Mouse (Mus musculus): Measurements from ENCODE around the gene Macrod2.
A peak's percentile ranks its signal among the peaks of the same experiment; 100 is the strongest.

Gene Macrod2

GRCm38 (mm10) chr2:141091320-141091719 is 696.2 kb downstream of the Macrod2 start:
- DNase-seq, result no peak

DNA sequence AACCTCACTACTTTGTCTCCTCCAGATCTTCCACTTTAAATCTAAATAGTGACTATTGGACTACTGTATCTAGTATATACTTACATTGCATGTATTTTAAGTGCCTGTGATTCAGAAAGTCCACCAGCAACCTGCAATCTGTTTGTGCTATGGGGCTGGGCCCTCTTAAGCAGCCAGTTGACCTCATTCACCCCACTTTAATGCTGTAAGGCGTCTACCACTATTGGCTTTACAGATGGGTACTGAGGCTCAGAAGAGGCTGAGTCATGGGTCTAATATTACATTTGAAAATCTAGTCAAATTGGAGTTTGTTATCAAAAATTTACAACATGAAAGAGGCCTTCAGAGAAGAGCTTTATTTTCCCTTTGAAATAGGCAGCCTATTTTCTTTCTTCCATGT is 722.5 kb downstream of the Macrod2 start:
- DNase-seq, result no peak

- no peak for DNase-seq
Observed at GRCm38 (mm10) chr2:141123875-141124274, 728.8 kb downstream of the Macrod2 start.

GRCm38 (mm10) chr2:141125638-141126037 is 730.5 kb downstream of the Macrod2 start:
- DNase-seq, result no peak

GRCm38 (mm10) chr2:141142266-141142665 is 747.2 kb downstream of the Macrod2 start:
- DNase-seq, result no peak

- peak; percentile 10 for DNase-seq
Observed at GRCm38 (mm10) chr2:141152011-141152772, 757.1 kb downstream of the Macrod2 start.

- DNase-seq, result peak; percentile 75
Observed at GRCm38 (mm10) chr2:141155972-141156371, 760.9 kb downstream of the Macrod2 start.

GRCm38 (mm10) chr2:141156979-141157593 is 762.0 kb downstream of the Macrod2 start:
- DNase-seq, result no peak

DNA sequence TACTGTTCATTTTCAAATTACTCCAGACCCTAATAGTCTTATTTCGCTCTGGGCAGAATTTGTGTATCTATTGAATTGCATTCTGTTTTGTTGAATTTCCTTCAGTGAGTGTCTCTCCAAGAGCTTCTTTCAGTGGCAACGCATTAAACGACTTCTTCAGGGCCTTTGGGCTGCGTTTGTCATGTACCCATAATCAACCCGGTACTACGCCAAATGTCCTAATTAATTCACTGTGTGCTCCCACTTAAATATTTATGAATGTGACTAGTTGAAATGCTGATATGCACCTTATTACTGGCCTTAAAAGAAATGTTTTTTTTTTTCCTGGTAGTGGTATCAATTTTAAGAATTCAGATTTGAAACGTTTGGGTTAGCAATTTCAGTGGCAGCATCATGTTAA is 763.1 kb downstream of the Macrod2 start:
- DNase-seq, result no peak

- DNase-seq, result no peak
Observed at GRCm38 (mm10) chr2:141163918-141164317, 768.8 kb downstream of the Macrod2 start.

- no peak for DNase-seq
Observed at GRCm38 (mm10) chr2:141169586-141169985, 774.5 kb downstream of the Macrod2 start.

DNA sequence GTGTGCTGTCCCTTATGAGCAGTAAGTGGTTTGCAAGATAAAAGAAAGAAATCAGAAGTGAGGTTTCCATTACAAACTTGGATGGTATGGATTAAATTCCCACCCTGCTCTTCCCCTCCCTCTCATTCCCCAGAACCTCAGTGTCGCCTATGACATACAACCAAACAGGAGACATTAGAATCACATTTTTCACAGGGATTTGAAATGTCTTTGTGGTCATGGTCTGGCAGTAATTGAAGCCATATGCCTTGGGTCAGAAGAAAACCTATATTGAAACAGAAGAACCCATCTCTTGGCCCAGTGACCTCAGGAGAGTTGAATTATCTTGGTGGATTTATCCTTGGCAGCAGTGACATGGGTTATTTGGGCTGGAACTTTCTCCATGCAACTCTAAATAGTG is 778.1 kb downstream of the Macrod2 start:
- no peak for DNase-seq

DNA sequence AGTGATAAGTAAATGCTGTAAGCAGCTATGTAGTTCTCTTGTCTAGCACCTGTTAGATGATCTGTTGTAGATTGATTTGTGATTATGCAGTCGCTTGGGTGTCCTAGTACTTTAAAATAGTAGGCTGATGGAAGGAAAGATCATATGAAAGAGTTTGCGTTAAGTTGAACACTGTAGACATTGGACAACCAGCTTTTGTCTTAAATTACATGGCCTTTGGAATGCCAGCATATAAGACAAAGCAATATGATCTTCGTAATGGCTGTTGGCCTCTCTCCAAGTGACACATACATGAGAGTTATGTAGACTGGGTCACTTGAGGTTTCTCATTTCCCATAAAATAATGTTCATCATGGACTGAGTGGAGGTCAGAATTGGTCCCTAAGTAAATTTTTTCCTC is 778.5 kb downstream of the Macrod2 start:
- DNase-seq, result no peak

- no peak for DNase-seq
Observed at GRCm38 (mm10) chr2:141180656-141181055, 785.5 kb downstream of the Macrod2 start.

DNA sequence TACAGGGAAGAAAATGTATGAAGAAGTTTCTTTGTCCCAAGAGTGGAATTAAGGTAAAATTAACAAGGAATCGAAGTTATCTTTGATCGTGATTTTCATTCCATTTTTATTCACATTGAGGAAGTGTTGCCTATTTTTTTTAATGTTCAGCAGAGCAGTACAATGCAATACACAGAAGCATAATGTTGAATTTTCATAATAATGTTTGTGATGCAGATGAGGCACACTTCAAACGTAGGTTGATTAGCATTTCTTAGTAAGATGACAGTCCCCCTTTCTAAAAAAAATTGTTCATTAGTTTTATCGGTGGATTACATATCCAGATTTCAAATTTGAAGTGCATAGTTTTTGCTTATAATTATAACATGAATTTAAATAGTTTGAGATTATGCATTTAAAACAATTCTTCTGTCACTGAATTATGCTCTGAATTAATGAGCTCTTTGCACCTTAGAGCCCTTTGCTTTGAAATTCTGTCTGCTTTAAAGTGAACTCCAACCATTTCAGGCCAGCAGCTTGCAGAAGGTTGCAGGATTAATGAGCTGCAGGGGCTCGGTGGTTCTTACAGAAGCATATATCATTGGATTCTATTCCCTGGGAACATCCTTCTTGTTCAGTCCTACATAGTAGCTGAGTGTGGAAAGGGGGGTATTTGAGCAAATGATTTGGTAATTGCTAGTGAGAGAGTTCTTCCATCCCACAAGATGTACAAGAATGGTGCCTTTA is 787.1 kb downstream of the Macrod2 start:
- no peak for DNase-seq

- no peak for DNase-seq
Observed at GRCm38 (mm10) chr2:141194476-141194875, 799.4 kb downstream of the Macrod2 start.

- DNase-seq, result no peak
Observed at GRCm38 (mm10) chr2:141200481-141200880, 805.4 kb downstream of the Macrod2 start.

DNA sequence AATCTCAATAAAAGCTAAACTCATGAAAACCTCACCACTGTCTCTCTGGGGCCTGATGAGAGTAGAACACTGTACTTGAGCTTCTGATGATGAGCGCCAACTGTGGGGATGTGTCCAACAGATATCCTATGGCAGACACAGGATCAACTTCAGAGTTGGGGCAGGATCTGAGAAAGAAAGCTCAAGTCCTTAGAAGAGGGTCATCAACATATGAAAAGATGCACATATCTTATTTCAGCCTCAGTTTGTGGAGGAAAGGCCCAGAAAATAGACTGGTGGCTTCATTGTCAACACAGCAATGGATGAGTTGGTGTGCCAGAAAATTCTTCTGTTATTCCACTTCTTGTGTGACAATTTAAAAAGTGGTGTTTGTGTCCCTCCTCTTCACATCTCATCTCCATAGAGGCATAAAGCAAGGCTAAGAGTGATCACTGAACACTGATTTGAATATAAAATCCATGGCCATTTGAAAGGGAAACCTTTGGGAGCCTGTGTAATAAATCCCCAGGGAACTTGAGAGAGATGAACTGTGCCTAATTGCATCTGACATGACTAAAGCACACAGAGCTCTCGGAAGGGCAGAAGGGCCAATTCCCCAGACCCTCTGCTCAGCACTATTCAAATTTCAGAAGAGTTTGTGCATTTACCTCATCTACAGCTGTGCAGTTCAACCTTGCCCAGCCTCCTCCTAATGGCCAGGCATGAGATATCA is 806.4 kb downstream of the Macrod2 start:
- DNase-seq, result no peak

DNA sequence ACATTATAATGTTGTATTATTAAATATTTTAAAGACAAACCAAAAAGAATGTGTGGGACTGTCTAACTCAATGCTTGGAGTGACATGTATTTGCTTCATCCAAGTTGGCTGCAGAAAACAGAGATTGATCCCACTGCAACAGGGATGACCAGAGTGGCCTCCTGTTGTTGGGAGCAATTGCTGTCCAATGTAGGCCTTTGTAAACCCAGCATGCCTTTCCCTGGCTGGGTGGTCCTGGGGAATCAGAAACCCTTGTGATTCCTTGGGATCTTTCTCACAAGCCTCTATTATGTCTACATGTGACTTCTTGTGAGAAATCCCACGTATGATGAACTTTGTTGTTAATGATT is 806.9 kb downstream of the Macrod2 start:
- DNase-seq, result no peak

DNA sequence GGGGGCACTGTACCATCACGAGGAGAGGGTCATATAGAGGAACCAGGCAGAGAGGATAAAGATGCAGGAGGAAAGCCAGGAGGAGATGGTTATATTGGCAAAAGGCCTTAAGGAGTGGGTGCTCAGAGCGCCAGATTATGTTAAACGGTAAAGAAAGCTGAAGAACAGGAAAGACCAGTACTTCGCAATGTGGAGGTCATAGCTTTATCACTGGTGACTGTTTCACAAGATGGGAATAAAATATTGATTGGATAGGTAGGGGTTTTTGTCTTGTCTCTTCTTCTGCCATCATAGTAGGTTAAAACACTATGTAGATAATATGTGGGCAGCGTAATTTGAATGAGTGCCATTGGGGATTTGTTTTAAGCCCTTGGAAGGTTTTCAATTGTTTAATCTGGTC is 816.2 kb downstream of the Macrod2 start:
- DNase-seq, result no peak

DNA sequence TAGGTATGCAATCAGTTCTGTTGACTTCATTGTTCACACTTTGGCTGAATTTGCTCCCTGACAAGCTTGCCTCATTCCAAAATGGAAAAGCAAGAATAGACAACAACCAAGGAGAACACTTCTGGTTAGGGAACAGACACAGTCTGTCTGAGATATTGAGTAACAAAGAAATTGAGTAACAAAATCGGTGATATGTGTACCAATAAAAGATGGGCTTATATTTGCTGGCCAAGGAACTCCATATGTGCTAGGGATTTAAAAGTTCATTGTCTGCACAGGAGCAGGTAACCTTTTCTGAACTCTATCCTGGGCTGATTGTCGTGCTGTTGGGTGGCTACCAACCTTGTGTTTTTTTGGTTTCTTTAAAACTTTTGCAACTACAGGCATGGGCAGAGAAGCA is 817.2 kb downstream of the Macrod2 start:
- no peak for DNase-seq

GRCm38 (mm10) chr2:141217490-141217889 is 822.4 kb downstream of the Macrod2 start:
- DNase-seq, result peak; percentile 74

DNA sequence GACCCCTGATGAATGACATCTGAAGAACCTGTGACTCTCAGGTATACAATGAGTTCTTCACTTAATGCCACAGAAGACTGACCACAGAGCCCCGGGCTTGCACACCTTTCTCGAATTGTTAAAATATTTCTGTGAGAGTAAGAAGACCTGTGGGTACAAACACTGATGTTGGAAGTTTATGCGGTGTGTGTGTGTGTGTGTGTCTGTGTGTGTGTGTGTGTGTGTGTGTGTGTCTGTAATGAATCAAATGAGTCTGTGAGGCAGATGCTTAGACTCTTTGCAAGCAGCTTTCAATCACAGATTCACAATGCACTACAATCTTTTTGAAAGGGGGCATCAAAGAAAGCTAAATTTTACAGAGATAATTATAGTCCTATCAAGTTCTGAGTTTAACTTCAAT is 822.8 kb downstream of the Macrod2 start:
- no peak for DNase-seq

All from cerebellum, adult 9-10 months (tissue).